ENCODE assay signal across 9 mouse cellular contexts in genomic region chr16:24447666-24448492, GRCm38 (mm10). TPM values are rescaled to one million over a fixed set of nuclear protein-coding genes. Genes with fewer than 3 reads are reported as not detected.
DNase-seq lines count a peak whose midpoint lies in the region; ATAC-seq and TF ChIP-seq lines count a peak whose summit lies in the region.
"Had no signal": no experiment of that assay in that cellular context is flagged by ENCODE, and none has a peak within 500 bp of the region (broad histone marks: within the 10 kb centered on the region; RNA-seq: fewer than 3 reads in every experiment).

No protein-coding gene starts in this region.

- no peaks in the 10 kb centered on the region for H3K27me3 ChIP-seq in kidney, adult 2 months (replicated peaks; ENCODE audit: control insufficient read depth, insufficient read depth, low read length)
- no peaks in the 10 kb centered on the region for H3K27me3 ChIP-seq in C2C12 (ENCODE audit: control insufficient read depth, insufficient read depth, insufficient read length)
- no peaks in the 10 kb centered on the region for H3K27me3 ChIP-seq in liver, embryonic 13.5 days

- H3K4me1 ChIP-seq in kidney, adult 2 months (ENCODE audit: control insufficient read depth, insufficient read depth, low read length) = peaks cover 26% of the 10 kb centered on the region
- peaks cover 18 to 29% of the 10 kb centered on the region in 2 experiments for H3K4me1 ChIP-seq in ES-E14 (ENCODE audit: control insufficient read depth in 2 of 2, insufficient read depth in 2 of 2, low read length in 2 of 2, poor library complexity in 1 of 2)
- peaks cover 24% of the 10 kb centered on the region for H3K4me1 ChIP-seq in liver, embryonic 13.5 days (replicated peaks)

- H3K79me3 ChIP-seq in C2C12 (ENCODE audit: low read depth) = peaks cover 42% of the 10 kb centered on the region

- H3K4me2 ChIP-seq in liver, embryonic 13.5 days = no peak overlapping the region

- no peak for TF ChIP-seq POLR2A in kidney, adult 2 months (IDR thresholded peaks at IDR 0.05; ENCODE audit: low read depth, low read length)

- 41% methylated on average over 7 of the region's 7 CpGs for WGBS in kidney, adult 2 months
- WGBS in liver, embryonic 13.5 days (ENCODE audit: insufficient replicate concordance) = 39% methylated on average over 7 of the region's 7 CpGs

- DNase-seq in kidney, adult 2 months = peak; percentile 69
- no peak for DNase-seq in kidney, postnatal 4 days
- no peak for DNase-seq in ES-E14 (ENCODE audit: low read depth, low spot score)
- DNase-seq in liver, embryonic 13.5 days = no peak
- no peak for DNase-seq in right cerebral cortex, postnatal 25 days
- DNase-seq in layer of hippocampus, postnatal 14 days (ENCODE audit: low spot score in 2 of 2) = no peak
- DNase-seq: cerebellum, adult 8-10 months; midbrain, embryonic 14.5 days had no signal

- in situ Hi-C loops in ES-E14 (cut with MboI; ENCODE audit: low sequenced_read_pairs in 2 of 2, unreplicated experiment in 2 of 2) = no loop called here

- H3K79me2 ChIP-seq in C2C12 (ENCODE audit: control insufficient read depth, insufficient read depth) = peaks cover 69% of the 10 kb centered on the region

- H3K9me3 ChIP-seq in ES-E14 (ENCODE audit: control insufficient read depth, insufficient read depth, low read depth, low read length) = no peaks in the 10 kb centered on the region
- H3K9me3 ChIP-seq in liver, embryonic 13.5 days (replicated peaks) = no peaks in the 10 kb centered on the region

- peak; percentile 20; the same call in 1 of the 2 replicates for ATAC-seq in liver, embryonic 13.5 days (ENCODE audit: low read depth)

- no peak overlapping the region for H3K4me3 ChIP-seq in kidney, adult 2 months (ENCODE audit: insufficient read depth, low read depth, low read length)
- H3K4me3 ChIP-seq in C2C12 (ENCODE audit: insufficient read depth, poor library complexity, severe bottlenecking) (peak overlapping the region; percentile 23), ES-E14 (ENCODE audit: insufficient read depth in 1 of 2, low read depth in 1 of 2, low read length in 2 of 2, poor library complexity in 1 of 2, severe bottlenecking in 1 of 2) (peak overlapping the region; percentile 13 to 37; a peak in 2 of 4 replicates)
- no peak overlapping the region for H3K4me3 ChIP-seq in liver, embryonic 13.5 days (replicated peaks)

- H3ac ChIP-seq in C2C12 (ENCODE audit: control insufficient read depth, insufficient read length, low read depth) = peak overlapping the region; percentile 79

- peak overlapping the region; percentile 52 for H3K9ac ChIP-seq in ES-E14 (ENCODE audit: insufficient read depth, low read depth, low read length, poor library complexity, severe bottlenecking)
- no peak overlapping the region for H3K9ac ChIP-seq in liver, embryonic 13.5 days

- no peaks in the 10 kb centered on the region; the same call in 1 of the 2 replicates for H3K36me3 ChIP-seq in kidney, adult 2 months (ENCODE audit: control insufficient read depth, insufficient read depth, low read length)
- H3K36me3 ChIP-seq in C2C12 (ENCODE audit: control insufficient read depth, insufficient read depth) (peaks cover 22% of the 10 kb centered on the region), ES-E14 (ENCODE audit: control insufficient read depth, insufficient read depth, low read length, poor library complexity, severe bottlenecking) (no peaks in the 10 kb centered on the region)
- H3K36me3 ChIP-seq in liver, embryonic 13.5 days = no peaks in the 10 kb centered on the region

- H3K27ac ChIP-seq in kidney, adult 2 months (ENCODE audit: insufficient read depth, low read depth, low read length) = peak overlapping the region; percentile 74
- peak overlapping the region; percentile 34; the same call in 1 of the 2 replicates for H3K27ac ChIP-seq in ES-E14 (ENCODE audit: insufficient read depth, low read depth, low read length, poor library complexity, severe bottlenecking)
- H3K27ac ChIP-seq in liver, embryonic 13.5 days = no peak overlapping the region

- no peak for TF ChIP-seq CTCF in kidney, adult 2 months (conservative IDR thresholded peaks at IDR 0.05; ENCODE audit: insufficient read depth, insufficient read length, low read depth, low read length)
- no peak for TF ChIP-seq CTCF in C2C12 (IDR thresholded peaks at IDR 0.05; ENCODE audit: control insufficient read depth, insufficient read depth, insufficient read length)

TF ChIP-seq in C2C12, 6 proteins besides CTCF, POLR2A, EP300 and RAD21:
- TF ChIP-seq MYOD1 (IDR thresholded peaks at IDR 0.05; ENCODE audit: control insufficient read depth, insufficient read length, low read depth) = no peak
- TF ChIP-seq MAX (IDR thresholded peaks at IDR 0.05) = no peak
- TF ChIP-seq MYOG (IDR thresholded peaks at IDR 0.05; ENCODE audit: control insufficient read depth, extremely low read depth, insufficient read length) = no peak
- no peak for TF ChIP-seq CEBPB (IDR thresholded peaks at IDR 0.05; ENCODE audit: low read depth)

TF ChIP-seq in ES-E14, 5 proteins besides CTCF, POLR2A, EP300 and RAD21:
- TF ChIP-seq ZC3H11A (IDR thresholded peaks at IDR 0.05; ENCODE audit: borderline replicate concordance, low read depth, low read length) = no peak
- TF ChIP-seq HCFC1 (IDR thresholded peaks at IDR 0.05; ENCODE audit: borderline replicate concordance, insufficient read depth, low read length) = no peak
- TF ChIP-seq CHD2 (IDR thresholded peaks at IDR 0.05; ENCODE audit: low read depth, low read length) = no peak
- no peak for TF ChIP-seq ZNF384 (IDR thresholded peaks at IDR 0.05; ENCODE audit: low read depth, low read length)
- no peak for TF ChIP-seq MAFK (IDR thresholded peaks at IDR 0.05; ENCODE audit: insufficient read depth, low read depth, low read length)

RNA-seq across cellular contexts. Expression of gene Lpp, which starts 54.6 kb away (rescaled TPM):
- polyA plus RNA-seq in kidney, adult 2 months (2012; rRNA removed) = 15.9 and 20.2 TPM in 2 replicates
- 9.6 TPM for polyA plus RNA-seq in C2C12 (2012; fragmentation: generic; extraction: Trizol)
- total RNA-seq in ES-E14 (2012; rRNA removed) = 23.4 and 31.4 TPM in 2 replicates
- 6.1 and 7.4 TPM in 2 replicates for polyA plus RNA-seq in liver, embryonic 13.5 days (2015; fragmentation: Nextera tagmentation; extraction: Ambion mirVana)
- total RNA-seq in layer of hippocampus, postnatal 14 days (2021) = 10 to 100 TPM; 10.1 to 12.2 TPM

Comparison
In these comparisons a context has a peak if more than half of its experiments do, and no peak if none do; other contexts are left out.
1. H3K4me3 ChIP-seq: peak in C2C12 (single experiment) and ES-E14 (2 of 2); none in kidney, adult 2 months (single experiment) and liver, embryonic 13.5 days (single experiment).